Comparison of ENCODE assay signal across 9 mouse cellular contexts in the genomic region with DNA sequence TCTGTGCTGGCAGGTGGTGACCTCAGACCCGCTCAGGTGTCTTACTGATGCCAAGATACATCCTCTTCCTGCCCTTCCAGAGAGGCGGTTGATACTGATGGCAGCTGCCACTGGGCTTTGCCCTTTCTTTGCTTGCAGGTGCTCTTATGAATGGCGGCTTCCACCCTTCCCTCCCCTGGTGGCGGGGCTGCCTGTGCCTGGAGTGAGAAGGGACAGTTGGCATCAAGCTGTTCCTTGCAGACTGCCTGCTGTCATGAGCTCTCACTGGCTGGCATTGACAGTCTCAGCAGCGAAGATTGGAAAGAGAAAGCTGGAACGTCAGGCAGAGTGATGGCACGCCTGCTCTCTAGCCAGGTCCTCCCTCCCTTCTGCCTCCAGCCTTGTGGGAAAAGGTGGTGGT.
DNase-seq lines count a peak whose midpoint lies in the region; ATAC-seq and TF ChIP-seq lines count a peak whose summit lies in the region.
"Had no signal": no experiment of that assay in that cellular context is flagged by ENCODE, and none has a peak within 500 bp of the region (broad histone marks: within the 10 kb centered on the region; RNA-seq: fewer than 3 reads in every experiment).

No protein-coding gene starts in this region.

- no peak overlapping the region for H3K4me3 ChIP-seq in lung, embryonic 14.5 days (ENCODE audit: low read depth, low read length)
- H3K4me3 ChIP-seq in small intestine, adult 2 months (ENCODE audit: low read depth, low read length) = no peak overlapping the region; the same call in 1 of the 2 replicates
- H3K4me3 ChIP-seq: embryonic facial prominence, embryonic 15.5 days had no signal

- H3K4me2 ChIP-seq in lung, embryonic 14.5 days = peak overlapping the region; percentile 40; the same call in 1 of the 2 replicates
- H3K4me2 ChIP-seq: embryonic facial prominence, embryonic 15.5 days had no signal

- H3K9ac ChIP-seq in lung, embryonic 14.5 days = no peak overlapping the region
- H3K9ac ChIP-seq: embryonic facial prominence, embryonic 15.5 days had no signal

- TF ChIP-seq CTCF in lung, embryonic 14.5 days (IDR thresholded peaks at IDR 0.05; ENCODE audit: low read depth) = no peak
- no peak for TF ChIP-seq CTCF in small intestine, adult 2 months (IDR thresholded peaks at IDR 0.05; ENCODE audit: extremely low read depth, insufficient read length, insufficient replicate concordance, low read depth, low read length)

- 64% methylated on average over 7 of the region's 7 CpGs for WGBS in lung, embryonic 14.5 days
- WGBS in small intestine, adult 2 months = 37% methylated on average over 7 of the region's 7 CpGs

- H3K27me3 ChIP-seq in lung, embryonic 14.5 days (ENCODE audit: insufficient read depth, low read length) = no peaks in the 10 kb centered on the region
- no peaks in the 10 kb centered on the region for H3K27me3 ChIP-seq in small intestine, adult 2 months (ENCODE audit: control insufficient read depth, insufficient read depth, low read length)
- H3K27me3 ChIP-seq: embryonic facial prominence, embryonic 15.5 days had no signal

- no peak overlapping the region; the same call in 1 of the 2 replicates for H3K27ac ChIP-seq in lung, embryonic 14.5 days (ENCODE audit: low read depth)
- 0 out of 2 replicates have a peak overlapping the region, but pooled peaks have one; percentile 19 for H3K27ac ChIP-seq in small intestine, adult 2 months (ENCODE audit: insufficient read depth, low read depth, low read length)

- peaks cover 14% of the 10 kb centered on the region; the same call in 1 of the 2 replicates for H3K4me1 ChIP-seq in lung, embryonic 14.5 days (ENCODE audit: insufficient read depth)
- H3K4me1 ChIP-seq in small intestine, adult 2 months (ENCODE audit: control insufficient read depth, insufficient read depth, insufficient read length, low read length) = peaks cover 31% of the 10 kb centered on the region

- no peak; the same call in 1 of the 2 replicates for ATAC-seq in lung, embryonic 14.5 days (ENCODE audit: insufficient read depth)
- ATAC-seq in megakaryocyte-erythroid progenitor cell, adult 5-6 weeks (replicated peaks; ENCODE audit: low FRiP score, low TSS enrichment, poor library complexity, severe bottlenecking) = no peak

- no peak for TF ChIP-seq POLR2A in small intestine, adult 2 months (IDR thresholded peaks at IDR 0.05; ENCODE audit: low read depth, low read length)

- no peak for DNase-seq in lung, embryonic 14.5 days
- no peak for DNase-seq in lung, adult 18-20 months
- DNase-seq in cerebellum, postnatal 25 days = peak; percentile 82 to 83
- peak; percentile 88 for DNase-seq in layer of hippocampus, adult 9-11 months
- DNase-seq in kidney, postnatal 36 days = no peak
- DNase-seq in kidney, adult 18-20 months = no peak

- no peaks in the 10 kb centered on the region for H3K9me3 ChIP-seq in lung, embryonic 14.5 days (ENCODE audit: low read depth, low read length)
- H3K9me3 ChIP-seq: embryonic facial prominence, embryonic 15.5 days had no signal

- H3K36me3 ChIP-seq in lung, embryonic 14.5 days (ENCODE audit: insufficient read depth) = no peaks in the 10 kb centered on the region
- H3K36me3 ChIP-seq in small intestine, adult 2 months (ENCODE audit: control insufficient read depth, insufficient read depth, low read length) = peaks cover 15% of the 10 kb centered on the region; the same call in 1 of the 2 replicates

Comparison
In these comparisons a context has a peak if more than half of its experiments do, and no peak if none do; other contexts are left out.
1. DNase-seq: peak in cerebellum, postnatal 25 days (2 of 2) and layer of hippocampus, adult 9-11 months (single experiment); none in lung, embryonic 14.5 days (single experiment), lung, adult 18-20 months (0 of 2), kidney, postnatal 36 days (0 of 2) and kidney, adult 18-20 months (single experiment).